Mouse (Mus musculus): ENCODE results near the gene Olfr836. TPM values are rescaled to one million over a fixed set of nuclear protein-coding genes. Genes with fewer than 3 reads are reported as not detected.
"Not testable (repeated sequence)": the region's sequence is repeated elsewhere in the genome, so short reads cannot be mapped to it uniquely, and the experiment has no call there.

Gene Olfr836
- polyA plus RNA-seq (2015; fragmentation: Nextera tagmentation; extraction: Ambion mirVana), result not detected in 2 replicates

DNA sequence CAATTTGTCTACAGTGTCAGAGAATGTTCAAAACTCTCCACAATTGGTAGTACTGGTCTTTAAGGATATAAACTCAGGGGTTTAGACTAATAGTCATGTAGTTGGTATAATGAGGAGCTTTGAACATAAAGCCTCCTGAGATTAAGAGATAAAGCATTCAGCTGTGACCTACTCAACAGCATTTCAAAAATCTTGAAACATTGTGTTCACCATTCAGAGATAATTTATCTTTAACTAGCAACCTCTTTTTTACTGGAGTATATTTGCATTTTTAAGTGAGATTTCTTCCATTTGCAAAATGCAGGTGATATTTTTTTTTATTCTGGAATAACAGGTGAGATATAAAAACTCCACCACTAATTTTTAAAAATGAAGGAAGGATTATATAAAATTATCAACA, at the start of gene Olfr836:
Olfr836 (plus strand) TSS at position 301 of the 400 bp plus-strand sequence.
- Histone ChIP-seq H3K4me3 (no peak within 1 kb of the TSS), H3K4me2 (replicated peaks) (no peak within 1 kb of the TSS), H3K9ac (replicated peaks) (no peak within 1 kb of the TSS), H3K27me3 (no peaks in the 10 kb centered on the region), H3K27ac (replicated peaks) (no peak within 1 kb of the TSS), H3K9me3 (peaks cover 6% of the 10 kb centered on the region; the same call in 1 of the 2 replicates), H3K36me3 (no peaks in the 10 kb centered on the region), H3K4me1 (no peaks in the 10 kb centered on the region)
- ATAC-seq (replicated peaks), result no peak

GRCm38 (mm10) chr9:19084986-19085385, 35.2 kb upstream of the Olfr836 start:
- Histone ChIP-seq H3K4me2 (replicated peaks) (no peak overlapping the region), H3K27me3 (no peaks in the 10 kb centered on the region), H3K27ac (replicated peaks) (no peak overlapping the region), H3K9me3 (peaks cover 10% of the 10 kb centered on the region; the same call in 1 of the 2 replicates), H3K36me3 (no peaks in the 10 kb centered on the region), H3K4me1 (no peaks in the 10 kb centered on the region), H3K9ac (replicated peaks) (no peak overlapping the region), H3K4me3 (no peak overlapping the region)
- ATAC-seq (replicated peaks), result no peak
- 29% methylated on average over 3 of the region's 3 CpGs for WGBS

DNA sequence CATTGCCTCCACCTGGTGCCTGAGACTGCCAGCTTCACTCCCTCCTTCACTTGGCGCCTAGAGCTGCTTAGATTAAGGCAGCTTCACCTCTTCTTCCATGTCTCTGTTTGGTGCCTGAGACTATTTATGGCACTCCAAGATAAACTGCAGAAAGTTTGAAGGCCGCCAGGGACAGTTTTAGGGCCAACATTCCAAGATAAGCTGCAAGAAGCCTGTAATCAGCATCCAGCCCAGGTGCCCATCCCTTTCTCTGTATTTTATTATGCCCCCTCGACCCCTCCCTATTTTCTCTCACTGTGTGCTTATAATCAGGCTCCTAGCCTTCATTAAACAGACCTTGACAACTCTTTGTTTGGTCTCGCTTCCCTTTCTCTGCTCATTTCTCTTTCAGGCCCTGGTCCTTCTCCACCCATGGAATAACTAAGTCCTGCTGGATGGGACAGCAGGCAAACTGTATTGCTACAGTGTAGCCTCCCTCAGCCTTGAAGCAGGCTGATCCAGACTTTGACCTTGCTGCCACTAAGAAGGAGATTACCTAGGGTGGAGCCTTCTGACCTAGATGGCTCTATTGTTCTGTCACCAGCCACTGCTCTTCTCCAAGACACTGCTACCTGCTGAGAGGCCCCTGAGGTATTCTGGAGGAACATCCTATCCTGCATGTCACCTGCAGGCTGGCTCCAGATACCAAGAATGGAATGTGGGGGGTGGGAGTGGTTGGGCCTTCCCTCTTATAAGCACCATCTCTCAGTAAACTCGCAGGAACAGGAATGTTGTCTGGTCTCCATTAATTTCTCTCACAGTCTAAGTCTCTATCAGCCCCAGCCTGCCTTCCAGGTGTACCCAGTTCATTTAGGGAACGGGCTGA, 27.1 kb upstream of the Olfr836 start:
- not testable (repeated sequence) for H3K4me2 ChIP-seq (replicated peaks); ATAC-seq (replicated peaks)
- WGBS, result 68% methylated on average over 6 of the region's 6 CpGs

DNA sequence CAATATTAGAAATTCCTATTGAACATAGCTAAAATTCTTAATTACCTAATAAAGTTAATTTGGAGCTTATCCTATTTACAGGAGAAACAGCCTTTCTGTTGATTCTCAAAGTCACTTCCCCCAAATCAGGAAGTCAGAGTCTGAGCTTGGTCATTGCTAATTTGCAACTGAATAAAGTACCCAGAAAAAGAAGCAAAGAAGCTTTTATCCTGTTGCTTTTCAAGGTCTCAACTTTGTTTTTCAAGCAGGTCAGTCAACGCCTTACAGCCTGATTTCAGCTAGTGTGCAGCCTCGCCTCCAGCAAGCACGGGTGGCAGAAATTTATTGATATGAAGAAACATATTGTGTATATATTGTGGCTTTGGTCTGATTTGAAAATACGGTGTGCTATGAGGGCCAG, 22.9 kb upstream of the Olfr836 start:
- H3K9ac ChIP-seq (replicated peaks), result no peak overlapping the region
- WGBS, result 91% methylated on average over 4 of the region's 4 CpGs
- ATAC-seq (replicated peaks), result no peak
- H3K4me3 ChIP-seq, result no peak overlapping the region
- H3K9me3 ChIP-seq, result no peaks in the 10 kb centered on the region
- H3K27ac ChIP-seq (replicated peaks), result no peak overlapping the region
- no peaks in the 10 kb centered on the region for H3K4me1 ChIP-seq
- no peaks in the 10 kb centered on the region for H3K36me3 ChIP-seq
- no peaks in the 10 kb centered on the region for H3K27me3 ChIP-seq
- no peak overlapping the region for H3K4me2 ChIP-seq (replicated peaks)

More for the DNA sequence above, 27.1 kb upstream of the Olfr836 start:
- not testable (repeated sequence) for H3K27me3 ChIP-seq; H3K36me3 ChIP-seq; H3K4me3 ChIP-seq; H3K9ac ChIP-seq (replicated peaks); H3K27ac ChIP-seq (replicated peaks); H3K4me1 ChIP-seq
- H3K9me3 ChIP-seq, result peaks cover 13% of the 10 kb centered on the region

GRCm38 (mm10) chr9:19136017-19136416, 15.8 kb downstream of the Olfr836 start, which contains the start of gene Olfr837:
Olfr837 (plus strand) TSS chr9:19136317.
- Histone ChIP-seq H3K9ac (replicated peaks) (no peak within 1 kb of the TSS), H3K4me2 (replicated peaks) (no peak within 1 kb of the TSS), H3K36me3 (no peaks in the 10 kb centered on the region), H3K9me3 (peaks cover 5% of the 10 kb centered on the region; the same call in 1 of the 2 replicates), H3K27ac (replicated peaks) (no peak within 1 kb of the TSS), H3K27me3 (no peaks in the 10 kb centered on the region), H3K4me3 (no peak within 1 kb of the TSS), H3K4me1 (no peaks in the 10 kb centered on the region)
- WGBS, result 79% methylated on average over 1 of the region's 1 CpGs
- ATAC-seq (replicated peaks), result no peak

Other genes starting within 250 kb of the Olfr836 start
- not detected in 2 replicates for gene Olfr830, start 245.7 kb upstream of the Olfr836 start, polyA plus RNA-seq (2015; fragmentation: Nextera tagmentation; extraction: Ambion mirVana)
- gene Olfr832, start 183.3 kb upstream of the Olfr836 start, polyA plus RNA-seq (2015; fragmentation: Nextera tagmentation; extraction: Ambion mirVana), result not detected in 2 replicates
- gene Olfr834, start 132.4 kb upstream of the Olfr836 start, polyA plus RNA-seq (2015; fragmentation: Nextera tagmentation; extraction: Ambion mirVana), result not detected in 2 replicates
- not detected in 2 replicates for gene Olfr835, start 87.6 kb upstream of the Olfr836 start, polyA plus RNA-seq (2015; fragmentation: Nextera tagmentation; extraction: Ambion mirVana)
- not detected in 2 replicates for gene Olfr837, start 15.9 kb downstream of the Olfr836 start, polyA plus RNA-seq (2015; fragmentation: Nextera tagmentation; extraction: Ambion mirVana)
- gene Olfr839-ps1, start 56.9 kb downstream of the Olfr836 start, polyA plus RNA-seq (2015; fragmentation: Nextera tagmentation; extraction: Ambion mirVana), result not detected in 2 replicates
- gene Olfr843, start 131.6 kb downstream of the Olfr836 start, polyA plus RNA-seq (2015; fragmentation: Nextera tagmentation; extraction: Ambion mirVana), result not detected in 2 replicates
- not detected in 2 replicates for gene Olfr844, start 196.0 kb downstream of the Olfr836 start, polyA plus RNA-seq (2015; fragmentation: Nextera tagmentation; extraction: Ambion mirVana)
- not detected in 2 replicates for gene Olfr845, start 216.1 kb downstream of the Olfr836 start, polyA plus RNA-seq (2015; fragmentation: Nextera tagmentation; extraction: Ambion mirVana)
- not detected in 2 replicates for gene Olfr846, start 243.6 kb downstream of the Olfr836 start, polyA plus RNA-seq (2015; fragmentation: Nextera tagmentation; extraction: Ambion mirVana)